10 mouse cellular contexts compared by ENCODE assay signal in genomic region chr11:36073074-36073818, GRCm38 (mm10).
DNase-seq lines count a peak whose midpoint lies in the region; ATAC-seq lines count a peak whose summit lies in the region.
"Had no signal": no experiment of that assay in that cellular context is flagged by ENCODE, and none has a peak within 500 bp of the region (broad histone marks: within the 10 kb centered on the region; RNA-seq: fewer than 3 reads in every experiment).

No protein-coding gene starts in this region.

- no peaks in the 10 kb centered on the region for H3K4me1 ChIP-seq in midbrain, embryonic 11.5 days (ENCODE audit: control insufficient read depth, insufficient read depth, low read length)
- peaks cover 6% of the 10 kb centered on the region; the same call in 1 of the 2 replicates for H3K4me1 ChIP-seq in midbrain, embryonic 10.5 days
- H3K4me1 ChIP-seq: liver, embryonic 13.5 days had no signal

- H3K4me3 ChIP-seq in midbrain, embryonic 11.5 days (ENCODE audit: low read depth, low read length) = no peak overlapping the region
- no peak overlapping the region for H3K4me3 ChIP-seq in midbrain, embryonic 10.5 days
- H3K4me3 ChIP-seq: liver, embryonic 13.5 days had no signal

- DNase-seq in midbrain, embryonic 11.5 days (ENCODE audit: low spot score, missing footprints) = peak; percentile 8
- no peak for DNase-seq in midbrain, embryonic 10.5 days (ENCODE audit: low spot score)
- peak; percentile 83 to 89 for DNase-seq in cerebellum, postnatal 25 days
- DNase-seq in left cerebral cortex, adult 9 months (ENCODE audit: low spot score in 2 of 2) = peak; percentile 19 to 43
- DNase-seq in telencephalon, adult 2 months (ENCODE audit: low read depth, low spot score) = peak; percentile 54
- no peak for DNase-seq in urinary bladder, adult 18-20 months (ENCODE audit: low spot score in 2 of 2)
- DNase-seq in testis, postnatal 14 days (ENCODE audit: low spot score) = no peak
- DNase-seq: kidney, adult 8-10 months; liver, embryonic 13.5 days had no signal

- H3K9me3 ChIP-seq in midbrain, embryonic 11.5 days (ENCODE audit: control insufficient read depth, low read length) = no peaks in the 10 kb centered on the region
- no peaks in the 10 kb centered on the region for H3K9me3 ChIP-seq in midbrain, embryonic 10.5 days (replicated peaks)
- H3K9me3 ChIP-seq: liver, embryonic 13.5 days had no signal

- H3K27me3 ChIP-seq in midbrain, embryonic 11.5 days (ENCODE audit: control insufficient read depth, insufficient read depth, low read length) = no peaks in the 10 kb centered on the region
- H3K27me3 ChIP-seq in midbrain, embryonic 10.5 days (ENCODE audit: low read depth, poor library complexity, severe bottlenecking) = peaks cover 35% of the 10 kb centered on the region
- H3K27me3 ChIP-seq: liver, embryonic 13.5 days had no signal

- H3K9ac ChIP-seq in midbrain, embryonic 11.5 days (ENCODE audit: low read length) = no peak overlapping the region
- H3K9ac ChIP-seq: liver, embryonic 13.5 days had no signal

- 82% methylated on average over 8 of the region's 8 CpGs for WGBS in midbrain, embryonic 11.5 days
- 84% methylated on average over 8 of the region's 8 CpGs for WGBS in midbrain, embryonic 10.5 days

- H3K27ac ChIP-seq in midbrain, embryonic 11.5 days (ENCODE audit: low read depth, low read length) = no peak overlapping the region
- no peak overlapping the region for H3K27ac ChIP-seq in midbrain, embryonic 10.5 days (replicated peaks)
- H3K27ac ChIP-seq: liver, embryonic 13.5 days had no signal

- no peak overlapping the region for H3K4me2 ChIP-seq in midbrain, embryonic 11.5 days
- H3K4me2 ChIP-seq: liver, embryonic 13.5 days had no signal

- no peak for ATAC-seq in midbrain, embryonic 11.5 days (ENCODE audit: low FRiP score)
- ATAC-seq: Patski had no signal

- H3K36me3 ChIP-seq in midbrain, embryonic 11.5 days (ENCODE audit: control insufficient read depth, insufficient read depth, low read length) = no peaks in the 10 kb centered on the region
- H3K36me3 ChIP-seq in midbrain, embryonic 10.5 days = no peaks in the 10 kb centered on the region; the same call in 1 of the 2 replicates
- H3K36me3 ChIP-seq: liver, embryonic 13.5 days had no signal

Comparison
In these comparisons a context has a peak if more than half of its experiments do, and no peak if none do; other contexts are left out.
1. DNase-seq: peak in midbrain, embryonic 11.5 days (single experiment), cerebellum, postnatal 25 days (2 of 2), left cerebral cortex, adult 9 months (2 of 2) and telencephalon, adult 2 months (single experiment); none in midbrain, embryonic 10.5 days (single experiment), urinary bladder, adult 18-20 months (0 of 2) and testis, postnatal 14 days (single experiment).